Mouse (Mus musculus): ENCODE data around the gene Rnd2. TPM values are rescaled to one million over a fixed set of nuclear protein-coding genes. Genes with fewer than 3 reads are reported as not detected.
A peak's percentile ranks its signal among the peaks of the same experiment; 100 is the strongest.
"Not testable (repeated sequence)": the region's sequence is repeated elsewhere in the genome, so short reads cannot be mapped to it uniquely, and the experiment has no call there.

Gene Rnd2
- total RNA-seq, 2 experiments from 2014 or later = 141 to 159 TPM

- DNase-seq (ENCODE audit: extremely low spot score in 1 of 2, low spot score in 2 of 2) = no peak
- H3K4me3 ChIP-seq = no peak overlapping the region
- H3K27ac ChIP-seq = no peak overlapping the region
- no peak for TF ChIP-seq CTCF (IDR thresholded peaks at IDR 0.05)
- intact Hi-C loops (cut with DNase I) = no loop called here
Measured at GRCm38 (mm10) chr11:101462583-101463440, 2.0 kb upstream of the Rnd2 start.

DNA sequence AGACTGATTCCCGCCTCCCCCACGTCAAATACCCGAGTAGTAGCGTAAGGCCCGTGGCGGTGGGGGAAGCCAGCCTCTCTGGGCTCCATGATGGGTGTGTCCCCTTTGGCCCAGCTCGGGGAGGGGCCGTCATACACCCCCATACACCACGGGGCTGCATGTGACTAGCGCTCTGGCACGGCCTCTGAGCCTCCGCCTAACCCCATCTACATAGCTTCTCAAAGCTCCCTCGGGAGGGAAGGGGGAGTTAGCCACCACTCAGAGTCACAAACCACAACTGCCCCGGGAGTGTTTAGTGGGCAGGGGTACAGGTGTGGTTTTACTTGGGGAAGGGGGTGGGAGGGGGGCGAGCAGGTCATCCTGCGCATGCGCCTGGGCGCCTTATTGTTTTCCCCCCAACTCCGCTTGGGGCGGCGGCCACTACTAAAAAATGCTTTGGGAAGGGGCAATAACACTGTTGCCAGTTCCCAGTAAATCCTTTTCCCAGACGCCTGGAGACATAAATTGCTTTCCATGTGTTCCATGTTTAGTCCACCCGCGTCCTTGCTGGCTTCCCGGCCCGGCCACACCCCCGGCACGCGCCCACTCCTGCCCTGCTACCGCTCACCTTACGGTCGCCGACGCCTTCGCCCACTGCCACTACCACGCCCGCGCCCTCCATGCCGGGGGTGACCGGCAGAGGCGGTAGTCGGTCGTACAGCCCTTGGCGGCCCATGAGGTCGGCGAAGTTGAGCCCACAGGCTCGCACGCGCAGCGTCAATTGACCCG lies 486 bp downstream of the Rnd2 start:
- Histone ChIP-seq H3K4me3 (peak overlapping the region; percentile 70), H3K27ac (peak overlapping the region; percentile 80)
- TF ChIP-seq CTCF (IDR thresholded peaks at IDR 0.05) = peak; percentile 1; the same call in 1 of the 2 replicates
- intact Hi-C loops (cut with DNase I) = loop anchor here (2.0 kb wide), 1 partner anchor 16 kb away; the partner anchor contains the start of gene Ifi35
- peak in 1 of 2 experiments; percentile 38 for DNase-seq (ENCODE audit: extremely low spot score in 1 of 2, low spot score in 2 of 2)

GRCm38 (mm10) chr11:101465869-101466551 lies 1.2 kb downstream of the Rnd2 start, which contains the start of gene Vat1:
Gene Vat1, minus strand, starts transcription at chr11:101466230.
- Histone ChIP-seq H3K27ac (peak within 1 kb of the TSS; percentile 80), H3K4me3 (peak within 1 kb of the TSS; percentile 70)
- intact Hi-C loops (cut with DNase I) = loop anchor here (2.0 kb wide), 3 partner anchors 17 to 77 kb away; partner anchors contain the start of gene Ifi35
- TF ChIP-seq CTCF (IDR thresholded peaks at IDR 0.05) = no peak; the same call in 1 of the 2 replicates
- peak; percentile 58 to 66 for DNase-seq (ENCODE audit: extremely low spot score in 1 of 2, low spot score in 2 of 2)

DNA sequence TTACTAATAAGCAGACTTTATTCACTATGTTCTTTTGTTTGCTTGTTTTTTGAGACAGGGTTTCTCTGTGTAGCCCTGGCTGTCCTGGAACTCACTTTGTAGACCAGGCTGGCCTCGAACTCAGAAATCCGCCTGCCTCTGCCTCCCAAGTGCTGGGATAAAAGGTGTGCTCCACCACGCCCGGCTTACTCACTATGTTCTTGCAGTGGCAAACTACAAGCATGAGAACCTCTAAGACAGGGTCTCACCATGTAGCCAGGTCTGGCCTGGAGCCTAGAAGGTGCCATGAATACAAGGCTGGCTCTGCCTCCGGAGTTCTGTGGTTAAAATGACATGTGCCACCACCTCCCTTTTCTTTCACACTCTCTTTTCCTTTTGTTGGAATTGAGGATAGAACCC lies 1.8 kb downstream of the Rnd2 start:
- not testable (repeated sequence) for H3K27ac ChIP-seq; DNase-seq (ENCODE audit: extremely low spot score in 1 of 2, low spot score in 2 of 2); H3K4me3 ChIP-seq
- intact Hi-C loops (cut with DNase I) = loop anchor here (2.0 kb wide), 2 partner anchors 52 to 76 kb away; no protein-coding TSS in a partner anchor

DNA sequence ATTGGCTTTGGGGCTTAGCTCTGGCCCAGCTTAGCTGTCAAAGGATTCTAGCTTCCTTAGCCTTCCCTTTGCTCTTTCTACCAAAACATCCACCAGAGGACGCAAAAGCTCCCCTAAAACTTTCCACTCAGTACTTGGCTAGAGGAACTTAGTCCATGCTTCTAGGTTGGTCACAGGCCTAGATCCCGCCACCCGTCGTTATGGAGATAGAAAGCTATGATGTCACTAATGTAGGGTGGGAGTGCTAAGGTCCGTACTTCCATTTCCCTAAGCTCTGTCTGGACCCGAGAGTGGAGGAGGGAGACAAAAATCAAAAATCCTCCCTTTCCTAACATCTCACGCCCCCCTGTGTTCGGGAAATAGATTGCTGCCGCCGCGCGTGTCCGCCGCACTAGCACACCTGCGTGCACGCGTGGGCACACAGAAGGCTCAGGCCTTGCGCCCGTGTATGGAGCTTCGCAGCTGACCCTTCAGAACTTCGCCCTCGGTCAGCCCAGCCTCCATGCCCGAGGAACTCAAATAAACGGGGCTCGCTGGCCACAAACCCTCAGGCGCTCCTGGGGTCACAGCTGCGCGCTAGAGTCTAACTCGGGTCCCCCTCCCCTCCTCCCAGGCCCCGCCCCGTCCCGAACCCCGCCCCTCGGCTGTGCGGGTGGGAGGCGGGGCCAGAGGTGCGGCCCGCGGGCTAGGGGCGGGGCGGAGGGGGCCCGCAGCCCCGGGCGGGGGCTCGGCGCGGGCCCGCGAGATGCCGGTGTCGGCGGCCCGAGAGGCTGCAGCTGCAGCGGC lies 2.9 kb downstream of the Rnd2 start:
- TF ChIP-seq CTCF (IDR thresholded peaks at IDR 0.05) = peak; percentile 71
- Histone ChIP-seq H3K4me3 (peak overlapping the region; percentile 67), H3K27ac (peak overlapping the region; percentile 76)
- intact Hi-C loops (cut with DNase I) = loop anchor here (2.0 kb wide), 3 partner anchors 51 to 85 kb away; partner anchors contain the start of gene Nbr1
- DNase-seq (ENCODE audit: extremely low spot score in 1 of 2, low spot score in 2 of 2) = peak; percentile 48 to 68

DNA sequence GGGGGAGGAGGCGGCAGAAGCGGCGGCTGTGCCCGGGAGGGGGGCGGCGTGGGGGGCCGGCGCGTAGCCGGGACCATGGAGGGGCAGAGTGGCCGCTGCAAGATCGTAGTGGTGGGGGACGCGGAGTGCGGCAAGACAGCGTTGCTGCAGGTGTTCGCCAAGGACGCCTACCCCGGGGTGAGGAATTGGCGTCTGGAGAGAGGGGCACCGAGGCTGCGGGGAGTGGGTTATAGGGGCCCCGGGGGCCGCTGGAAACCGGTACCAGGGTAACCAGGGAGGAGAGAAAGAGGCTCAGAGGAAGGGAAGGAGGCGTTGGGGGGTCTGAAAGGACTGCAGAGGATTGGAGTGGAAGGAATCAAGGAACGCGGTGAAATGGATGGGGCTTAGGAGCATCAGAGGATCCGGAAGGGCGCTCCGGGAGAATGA lies 3.5 kb downstream of the Rnd2 start:
- intact Hi-C loops (cut with DNase I) = loop anchor here (2.0 kb wide), 1 partner anchor 85 kb away; the partner anchor contains the start of gene Nbr1
- Histone ChIP-seq H3K4me3 (peak overlapping the region; percentile 67), H3K27ac (peak overlapping the region; percentile 76)
- no peak for TF ChIP-seq CTCF (IDR thresholded peaks at IDR 0.05)
- no peak for DNase-seq (ENCODE audit: extremely low spot score in 1 of 2, low spot score in 2 of 2)

DNA sequence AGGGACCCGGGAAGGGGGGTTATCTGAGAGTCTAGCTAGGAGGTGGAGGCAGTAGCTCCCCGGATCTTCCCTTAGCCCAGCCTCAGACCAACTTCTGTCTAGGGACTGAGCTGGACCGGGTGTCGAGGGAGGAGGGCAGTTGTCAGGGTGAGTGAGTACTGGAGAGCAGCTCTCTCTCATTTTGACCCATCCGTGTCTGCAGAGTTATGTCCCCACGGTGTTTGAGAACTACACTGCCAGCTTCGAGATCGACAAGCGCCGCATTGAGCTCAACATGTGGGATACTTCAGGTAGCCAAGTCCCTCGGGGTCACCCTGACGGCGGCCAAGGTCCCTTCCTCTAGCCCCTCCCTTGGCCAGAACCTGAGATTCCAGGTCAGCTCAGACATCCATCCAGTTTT lies 3.9 kb downstream of the Rnd2 start:
- H3K27ac ChIP-seq = peak overlapping the region; percentile 76
- no peak for TF ChIP-seq CTCF (IDR thresholded peaks at IDR 0.05)
- H3K4me3 ChIP-seq = peak overlapping the region; percentile 67
- DNase-seq (ENCODE audit: extremely low spot score in 1 of 2, low spot score in 2 of 2) = no peak
- intact Hi-C loops (cut with DNase I) = loop anchor here (2.0 kb wide), 1 partner anchor 84 kb away; the partner anchor contains the start of gene Nbr1

DNA sequence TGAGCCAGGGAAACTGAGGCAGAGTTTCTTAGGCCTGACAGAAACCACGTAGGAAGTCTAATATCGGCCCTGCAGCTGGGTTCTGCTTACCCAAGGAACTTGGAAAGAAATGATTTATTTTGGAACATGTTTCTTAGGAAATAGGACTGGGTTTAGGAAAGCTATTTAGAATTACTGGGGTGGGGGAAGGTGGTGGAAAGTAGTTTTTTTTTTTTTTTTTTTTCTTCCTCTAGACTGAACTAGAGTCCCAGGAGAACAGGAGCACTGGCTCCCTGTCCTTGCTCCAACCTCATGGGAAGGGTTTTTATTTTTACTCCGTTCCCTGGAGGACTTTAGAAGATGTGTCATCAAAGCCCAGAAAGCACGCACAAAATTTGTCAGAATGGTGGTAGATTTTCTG lies 4.4 kb downstream of the Rnd2 start:
- intact Hi-C loops (cut with DNase I) = loop anchor here (2.0 kb wide), 1 partner anchor 84 kb away; the partner anchor contains the start of gene Nbr1

GRCm38 (mm10) chr11:101470206-101470605 lies 5.4 kb downstream of the Rnd2 start:
- no peak overlapping the region for H3K4me3 ChIP-seq
- intact Hi-C loops (cut with DNase I) = no loop called here
- DNase-seq (ENCODE audit: extremely low spot score in 1 of 2, low spot score in 2 of 2) = no peak
- H3K27ac ChIP-seq = no peak overlapping the region
- TF ChIP-seq CTCF (IDR thresholded peaks at IDR 0.05) = no peak

More for the DNA sequence above, 4.4 kb downstream of the Rnd2 start:
- Histone ChIP-seq H3K4me3 (peak overlapping the region; percentile 67), H3K27ac (peak overlapping the region; percentile 76; the same call in 1 of the 2 replicates)
- DNase-seq (ENCODE audit: extremely low spot score in 1 of 2, low spot score in 2 of 2) = no peak
- TF ChIP-seq CTCF (IDR thresholded peaks at IDR 0.05) = no peak

DNA sequence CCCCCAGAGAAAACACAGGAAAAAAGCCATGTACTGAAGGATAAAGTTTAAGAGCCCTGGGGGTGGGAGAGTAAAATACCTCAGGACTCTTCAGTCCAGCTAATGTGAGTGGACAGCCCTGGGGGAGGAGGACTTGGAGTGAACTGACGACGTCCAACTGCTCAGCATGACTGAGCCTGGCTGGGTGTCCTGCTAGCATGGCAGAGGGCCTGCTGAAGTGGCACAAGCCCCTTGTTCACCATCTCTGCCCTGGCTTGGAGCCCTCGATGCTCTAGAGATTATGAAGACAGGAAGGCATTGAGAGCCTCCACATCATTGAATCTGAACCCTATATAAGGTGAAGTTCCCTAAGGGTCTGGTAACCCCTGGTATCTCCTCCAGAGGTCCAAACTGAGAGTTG lies 7.1 kb downstream of the Rnd2 start:
- DNase-seq (ENCODE audit: extremely low spot score in 1 of 2, low spot score in 2 of 2) = no peak
- intact Hi-C loops (cut with DNase I) = no loop called here
- Histone ChIP-seq H3K27ac (peak overlapping the region; percentile 4; the same call in 1 of the 2 replicates), H3K4me3 (no peak overlapping the region)
- no peak for TF ChIP-seq CTCF (IDR thresholded peaks at IDR 0.05)

Data from left cerebral cortex, adult 2 months (tissue).